Mouse (Mus musculus) MEL (cell line): ENCODE measurements around the gene Rhot1. TPM values are rescaled to one million over a fixed set of nuclear protein-coding genes. Genes with fewer than 3 reads are reported as not detected.
A peak's percentile ranks its signal among the peaks of the same experiment; 100 is the strongest.

Source experiments
- DNase-seq: peaks from one replicate; pipeline ENCODE4 v3.0.0; 2011; ENCODE audit warnings: low read depth, low spot score
- H3K27ac ChIP-seq: 2 replicates; pipeline ENCODE4 v1.5.1; 2012; ENCODE audit warnings: low read depth, mild to moderate bottlenecking, control low read depth, low read length, moderate library complexity; ENCODE audit not compliant: control insufficient read depth
- H3K27me3 ChIP-seq, 2 experiments: fragments of 150-350 bp in 1 of 2; sonication (generic) in 1 of 2; 2 replicates each; pipeline ENCODE4 v1.6.1; 2012; ENCODE audit warnings: low read length in 2 of 2, mild to moderate bottlenecking in 2 of 2, improper control_type of control experiment in 1 of 2, moderate library complexity in 1 of 2; ENCODE audit not compliant: insufficient read depth in 2 of 2, control insufficient read depth in 1 of 2
- H3K36me3 ChIP-seq, 2 experiments: 2 replicates each; pipeline ENCODE4 v1.6.1; 2012 to 2014; ENCODE audit warnings: low read length in 2 of 2, improper control_type of control experiment in 1 of 2, inconsistent platforms in 1 of 2, mild to moderate bottlenecking in 1 of 2; ENCODE audit not compliant: insufficient read depth in 2 of 2, control insufficient read depth in 1 of 2
- H3K4me1 ChIP-seq, 2 experiments: fragments of 150-350 bp in 1 of 2; sonication (generic) in 1 of 2; 2 replicates each; pipeline ENCODE4 v1.6.1; 2012; ENCODE audit warnings: low read length in 2 of 2, improper control_type of control experiment in 1 of 2, mild to moderate bottlenecking in 1 of 2; ENCODE audit not compliant: insufficient read depth in 2 of 2, control insufficient read depth in 1 of 2
- H3K4me3 ChIP-seq, 2 experiments: fragments of 150-350 bp in 1 of 2; sonication (generic) in 1 of 2; 2 replicates each; pipeline ENCODE4 v1.5.1; 2012; ENCODE audit warnings: low read depth in 2 of 2, low read length in 2 of 2, mild to moderate bottlenecking in 2 of 2, moderate library complexity in 2 of 2, control low read depth in 1 of 2, improper control_type of control experiment in 1 of 2; ENCODE audit not compliant: control insufficient read depth in 1 of 2, insufficient read depth in 1 of 2
- H3K79me2 ChIP-seq: 2 replicates; pipeline ENCODE4 v1.6.1; 2012; ENCODE audit warnings: mild to moderate bottlenecking, low read length, moderate library complexity; ENCODE audit not compliant: control insufficient read depth, poor library complexity, insufficient read depth
- H3K9ac ChIP-seq: 2 replicates; pipeline ENCODE4 v1.6.1; 2012; ENCODE audit warnings: low read depth, mild to moderate bottlenecking, control low read depth, low read length, moderate library complexity; ENCODE audit not compliant: control insufficient read depth, poor library complexity, severe bottlenecking
- H3K9me3 ChIP-seq: fragments of 150-350 bp; sonication (generic); replicated peaks from 2 replicates; pipeline ENCODE4 v1.6.1; 2012; ENCODE audit warnings: mild to moderate bottlenecking, low read length, improper control_type of control experiment, moderate library complexity; ENCODE audit not compliant: insufficient read depth
- BHLHE40 ChIP-seq: IDR thresholded peaks from 2 replicates; pipeline ENCODE4 v1.6.1; 2012; ENCODE audit warnings: low read depth, mild to moderate bottlenecking, inconsistent platforms, low read length, improper control_type of control experiment, borderline replicate concordance
- CHD2 ChIP-seq: IDR thresholded peaks from 2 replicates; pipeline ENCODE4 v1.6.1; 2011; ENCODE audit warnings: low read length, improper control_type of control experiment
- CTCF ChIP-seq, 3 experiments: IDR thresholded peaks in 2 of 3; conservative IDR thresholded peaks in 1 of 3; 2 replicates each; pipeline ENCODE4 v1.5.1; 2011 to 2012; ENCODE audit warnings: low read length in 3 of 3, low read depth in 2 of 3, mild to moderate bottlenecking in 2 of 3, improper control_type of control experiment in 1 of 3, inconsistent platforms in 1 of 3, mixed read lengths in 1 of 3, moderate library complexity in 1 of 3; ENCODE audit not compliant: control insufficient read depth in 1 of 3, insufficient read depth in 1 of 3, poor library complexity in 1 of 3, severe bottlenecking in 1 of 3
- ELF1 ChIP-seq: IDR thresholded peaks from 2 replicates; pipeline ENCODE4 v1.6.1; 2014; ENCODE audit warnings: low read depth, mild to moderate bottlenecking, inconsistent platforms, low read length, improper control_type of control experiment, moderate library complexity
- EP300 ChIP-seq, 2 experiments: IDR thresholded peaks; 2 replicates each; pipeline ENCODE4 v1.6.1; 2011; ENCODE audit warnings: improper control_type of control experiment in 2 of 2, low read length in 2 of 2, low read depth in 1 of 2, mild to moderate bottlenecking in 1 of 2
- HCFC1 ChIP-seq: IDR thresholded peaks from 2 replicates; pipeline ENCODE4 v1.6.1; 2012; ENCODE audit warnings: low read depth, mild to moderate bottlenecking, inconsistent platforms, low read length, improper control_type of control experiment, moderate library complexity
- MAX ChIP-seq: IDR thresholded peaks from 2 replicates; pipeline ENCODE4 v1.6.1; 2011; ENCODE audit warnings: low read length, improper control_type of control experiment
- MYC ChIP-seq: IDR thresholded peaks from 2 replicates; pipeline ENCODE4 v1.6.1; 2011; ENCODE audit warnings: low read depth, mild to moderate bottlenecking, low read length, improper control_type of control experiment, moderate library complexity
- RAD21 ChIP-seq: IDR thresholded peaks from 2 replicates; pipeline ENCODE4 v1.6.1; 2011; ENCODE audit warnings: mild to moderate bottlenecking, low read depth, low read length, improper control_type of control experiment
- TCF12 ChIP-seq: IDR thresholded peaks from 2 replicates; pipeline ENCODE4 v1.6.1; 2014; ENCODE audit warnings: low read depth, mild to moderate bottlenecking, inconsistent platforms, low read length, improper control_type of control experiment, moderate library complexity
- polyA plus RNA-seq, 2 experiments: library from polyadenylated mRNA; stranded (reverse) in 1 of 2; unstranded in 1 of 2; fragments of >175 nt in 1 of 2; fragments of >200 nt in 1 of 2; gene quantifications; 2 replicates each; pipeline versions ENCODE4 v1.2.1 to v1.2.4; 2012; ENCODE audit warnings: low replicate concordance in 2 of 2, low read depth in 1 of 2; ENCODE audit not compliant: insufficient read length in 2 of 2, insufficient read depth in 1 of 2, missing spikeins in 1 of 2
- total RNA-seq: library from RNA; depleted of rRNA; stranded (reverse); fragments of 300-350 nt; gene quantifications from 2 replicates; pipeline ENCODE4 v1.2.3, GENCODE M21; 2012

Rhot1 gene
- total and polyA plus RNA-seq, 3 experiments: 43.7 to 919 (median 44.3) TPM

DNA sequence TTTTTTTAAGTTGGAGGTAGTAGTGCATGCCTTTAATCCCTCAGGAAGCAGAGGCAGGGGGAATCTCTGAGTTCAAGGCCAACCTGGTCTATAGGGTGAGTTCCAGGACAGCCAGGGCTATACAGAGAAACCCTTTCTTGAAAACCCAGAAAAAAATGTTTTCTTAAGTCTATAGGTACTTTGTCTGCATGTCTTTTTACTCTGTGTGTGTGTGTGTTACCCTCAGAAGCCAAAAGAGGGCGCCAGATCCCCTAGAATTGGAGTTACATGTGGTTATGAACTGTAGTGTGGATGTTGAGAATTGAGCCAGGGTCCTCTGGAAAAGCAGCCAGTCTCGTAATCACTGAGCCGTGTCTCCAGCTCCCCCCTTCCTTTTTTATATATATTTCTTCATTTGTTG, 66.2 kb downstream of the Rhot1 start:
- Histone ChIP-seq H3K4me1 (no peaks in the 10 kb centered on the region), H3K36me3 (no peaks in the 10 kb centered on the region), H3K79me2 (no peaks in the 10 kb centered on the region), H3K9me3 (no peaks in the 10 kb centered on the region), H3K9ac (no peak overlapping the region), H3K27me3 (no peaks in the 10 kb centered on the region), H3K4me3 (no peak overlapping the region), H3K27ac (no peak overlapping the region)
- peak; percentile 54 for DNase-seq
- TF ChIP-seq EP300 (IDR thresholded peaks at IDR 0.05; ENCODE audit: low read depth in 1 of 2, low read length in 2 of 2) (no peak), CTCF (IDR thresholded peaks at IDR 0.05 in 2 of 3, conservative IDR thresholded peaks at IDR 0.05 in 1 of 3; ENCODE audit: control insufficient read depth in 1 of 3, insufficient read depth in 1 of 3, low read depth in 2 of 3, low read length in 3 of 3, poor library complexity in 1 of 3, severe bottlenecking in 1 of 3) (peak; percentile 24 to 52 (median 33); a peak in 5 of 6 replicates), RAD21 (peak; percentile 36)

DNA sequence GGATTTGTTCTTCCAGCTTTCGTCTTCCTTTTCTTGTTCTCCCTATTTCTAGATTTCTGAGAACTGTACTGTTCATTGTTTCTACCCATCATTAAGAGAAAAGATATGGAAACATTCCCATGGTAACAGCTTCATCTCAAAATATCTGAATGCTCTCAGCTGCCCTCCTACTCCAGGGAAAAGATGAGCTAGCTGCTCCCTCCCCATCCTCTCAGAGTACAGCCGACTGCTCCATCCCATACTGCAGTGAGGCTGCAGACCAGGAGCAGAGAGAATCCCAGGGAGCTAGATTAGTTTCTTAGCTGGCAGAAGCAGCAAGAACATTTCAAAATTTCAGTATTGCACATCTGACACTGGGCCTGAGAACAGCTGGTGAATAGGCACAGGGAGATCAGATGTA, 69.2 kb downstream of the Rhot1 start:
- Histone ChIP-seq H3K79me2 (no peaks in the 10 kb centered on the region), H3K9me3 (no peaks in the 10 kb centered on the region), H3K9ac (no peak overlapping the region), H3K27ac (no peak overlapping the region), H3K4me3 (no peak overlapping the region), H3K36me3 (no peaks in the 10 kb centered on the region), H3K4me1 (no peaks in the 10 kb centered on the region), H3K27me3 (no peaks in the 10 kb centered on the region)
- TF ChIP-seq HCFC1: no peak
- TF ChIP-seq CTCF (IDR thresholded peaks at IDR 0.05 in 2 of 3, conservative IDR thresholded peaks at IDR 0.05 in 1 of 3; ENCODE audit: control insufficient read depth in 1 of 3, insufficient read depth in 1 of 3, low read depth in 2 of 3, low read length in 3 of 3, poor library complexity in 1 of 3, severe bottlenecking in 1 of 3): no peak
- TF ChIP-seq TCF12: no peak
- no peak for TF ChIP-seq MYC
- no peak for TF ChIP-seq CHD2
- TF ChIP-seq MAX: no peak
- DNase-seq: no peak

DNA sequence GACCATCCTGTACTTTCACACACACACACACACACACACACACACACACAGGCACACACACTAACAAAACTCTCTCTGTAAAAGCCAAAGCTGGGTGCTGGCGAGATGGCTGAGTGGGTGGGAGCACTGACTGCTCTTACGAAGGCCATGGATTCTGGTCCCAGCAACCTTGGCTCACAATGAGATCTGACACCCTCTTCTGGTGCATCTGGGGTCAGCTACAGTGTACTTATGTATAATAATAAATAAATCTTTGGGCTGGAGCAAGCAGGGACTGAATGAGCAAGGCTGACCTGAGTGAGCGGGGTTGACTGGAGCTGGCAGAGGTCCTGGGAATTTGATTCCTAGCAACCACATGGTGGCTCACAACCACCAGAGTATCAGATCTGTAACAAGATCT, 75.0 kb downstream of the Rhot1 start:
- Histone ChIP-seq H3K9ac (no peak overlapping the region), H3K4me3 (no peak overlapping the region), H3K27ac (no peak overlapping the region), H3K9me3 (no peaks in the 10 kb centered on the region), H3K4me1 (no peaks in the 10 kb centered on the region), H3K79me2 (no peaks in the 10 kb centered on the region), H3K27me3 (no peaks in the 10 kb centered on the region; a peak in 1 of 4 replicates), H3K36me3 (no peaks in the 10 kb centered on the region)
- TF ChIP-seq BHLHE40: no peak
- TF ChIP-seq ELF1: no peak
- DNase-seq: no peak
